Mouse (Mus musculus): ENCODE measurements around the gene Kifc5b. TPM values are rescaled to one million over a fixed set of nuclear protein-coding genes. Genes with fewer than 3 reads are reported as not detected.
A peak's percentile ranks its signal among the peaks of the same experiment; 100 is the strongest.
"Not testable (repeated sequence)": the region's sequence is repeated elsewhere in the genome, so short reads cannot be mapped to it uniquely, and the experiment has no call there.

Gene Kifc5b
- total RNA-seq, 2 experiments from 2014 or later = 3.9 to 4.1 TPM

DNA sequence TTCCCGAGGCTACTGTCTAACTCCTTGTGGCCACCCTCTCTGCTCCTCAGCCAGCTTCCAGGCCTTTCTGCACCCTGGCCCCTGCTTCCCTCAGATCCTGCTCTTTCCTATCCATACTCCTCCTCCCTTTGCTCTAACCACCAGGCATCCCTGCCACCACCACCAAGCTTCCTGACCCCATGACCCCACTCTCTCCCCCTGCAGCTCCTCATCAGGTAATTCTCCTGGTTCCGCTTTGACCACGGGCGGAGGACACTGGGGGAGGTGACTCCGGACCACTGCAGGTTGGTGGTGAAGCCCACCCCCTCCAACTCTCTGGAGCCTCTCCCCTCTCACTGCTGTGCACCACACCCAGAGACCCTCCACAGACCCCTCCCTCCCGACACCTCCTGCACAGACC, 50.6 kb downstream of the Kifc5b start:
- intact Hi-C loops (cut with DNase I) = no loop called here
- DNase-seq = no peak

- intact Hi-C loops (cut with DNase I) = no loop called here
- no peak for DNase-seq
These were observed 51.3 kb downstream of the Kifc5b start for GRCm38 (mm10) chr17:26968200-26968611.

- no peak for DNase-seq
- intact Hi-C loops (cut with DNase I) = no loop called here
These were observed 52.4 kb downstream of the Kifc5b start for GRCm38 (mm10) chr17:26969257-26969656.

GRCm38 (mm10) chr17:26970221-26970620, 53.3 kb downstream of the Kifc5b start:
- intact Hi-C loops (cut with DNase I) = no loop called here

DNA sequence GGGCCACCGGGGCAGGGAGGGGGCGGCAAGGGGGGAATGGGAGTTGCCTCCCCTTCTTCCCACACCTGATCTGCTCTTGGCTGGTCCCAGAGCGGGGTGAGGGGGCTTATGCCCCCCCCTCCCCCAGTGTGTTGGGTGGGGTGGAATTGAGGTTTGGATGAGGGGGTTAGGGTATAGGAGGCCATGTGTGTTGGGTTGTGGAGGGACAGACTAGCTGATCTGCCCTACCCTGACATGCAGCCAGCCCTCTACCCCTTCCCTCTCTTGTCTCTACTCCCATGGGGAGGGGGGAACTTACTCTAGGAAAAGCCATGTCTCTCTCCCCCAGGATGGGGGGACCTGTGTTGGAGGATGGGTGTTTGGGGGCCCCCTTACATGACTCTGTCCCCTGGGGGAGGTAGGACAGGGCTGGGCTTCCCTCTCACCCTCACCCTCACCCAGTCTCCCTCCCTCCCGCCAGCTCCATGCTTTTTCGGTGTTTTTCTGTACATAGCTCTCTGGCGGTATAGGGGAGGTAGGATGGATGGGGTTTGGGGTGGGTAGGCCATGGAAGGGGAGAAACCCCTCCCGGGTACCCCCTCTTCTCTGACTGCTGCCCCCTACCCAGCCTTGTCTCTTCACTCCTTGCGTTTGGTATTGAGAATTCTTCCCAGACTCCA, 54.5 kb downstream of the Kifc5b start:
- intact Hi-C loops (cut with DNase I) = no loop called here
- DNase-seq = no peak

More at GRCm38 (mm10) chr17:26970221-26970620, 53.3 kb downstream of the Kifc5b start:
- no peak for DNase-seq

DNA sequence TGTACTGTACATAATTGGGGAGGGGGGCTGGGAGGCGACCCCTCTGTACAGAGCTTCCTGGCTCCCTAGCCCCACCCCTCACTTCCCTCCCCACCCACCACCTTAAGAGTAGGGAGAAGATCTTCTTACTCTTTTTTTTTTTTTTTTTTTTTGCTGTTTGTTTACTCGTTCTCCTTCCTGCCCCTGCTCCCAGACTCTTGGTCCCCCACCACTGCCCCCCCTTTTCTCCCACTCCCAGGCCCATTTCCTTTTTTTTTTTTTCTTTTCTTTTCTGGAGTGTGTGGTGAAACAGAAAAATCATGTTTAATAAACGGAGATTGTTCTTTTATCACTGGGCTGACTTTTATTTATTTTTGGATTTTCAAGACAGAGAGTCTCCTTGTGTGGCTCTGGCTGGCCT, 55.2 kb downstream of the Kifc5b start:
- no peak for DNase-seq
- intact Hi-C loops (cut with DNase I) = no loop called here

DNA sequence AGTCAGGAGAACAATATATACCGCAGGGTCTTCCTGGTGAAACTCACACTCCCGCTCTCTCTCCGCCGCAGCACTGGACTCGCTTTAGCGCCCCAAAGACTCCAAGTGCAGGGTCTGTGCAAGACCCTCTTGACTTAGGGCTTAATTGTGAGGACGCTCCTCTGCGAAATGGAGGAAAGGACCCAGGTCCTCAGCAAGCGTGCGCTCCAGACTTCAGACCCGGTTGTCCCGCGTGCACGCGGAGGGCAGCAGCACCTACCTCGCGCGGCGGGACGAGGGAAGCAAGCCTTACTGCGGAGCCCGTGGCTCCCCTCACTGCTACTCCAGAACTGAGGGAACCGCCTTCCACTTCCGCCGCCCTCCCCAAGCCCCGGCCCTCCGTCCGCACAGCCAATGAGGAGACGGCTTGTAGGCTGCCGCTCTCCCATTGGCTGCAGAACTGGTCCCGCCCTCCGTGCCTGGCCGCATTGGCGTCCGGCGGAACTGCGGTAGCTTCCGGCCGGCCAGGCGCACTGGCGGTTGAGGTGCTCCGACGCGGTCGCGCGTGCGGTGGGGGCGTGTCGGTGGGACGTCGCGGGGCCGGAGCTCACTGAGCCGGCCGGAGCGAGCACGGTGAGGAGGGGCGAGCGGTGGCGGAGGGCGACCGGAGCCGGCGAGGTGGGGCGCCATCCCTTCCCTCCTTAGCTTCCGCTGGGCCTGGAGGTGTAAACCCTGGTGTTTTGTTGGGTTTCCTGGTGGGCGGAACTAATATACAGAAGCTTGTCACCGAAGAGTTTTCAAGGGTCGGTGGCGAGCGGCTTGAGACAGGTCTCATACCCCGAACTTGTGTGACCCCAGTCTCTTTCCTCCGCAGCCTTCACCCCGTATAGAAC, 56.0 kb downstream of the Kifc5b start, which contains the start of gene Zbtb9:
Gene Zbtb9, plus strand, starts transcription at position 465 of the 872 bp plus-strand sequence.
- intact Hi-C loops (cut with DNase I) = no loop called here
- peak; percentile 96 to 97 for DNase-seq

DNA sequence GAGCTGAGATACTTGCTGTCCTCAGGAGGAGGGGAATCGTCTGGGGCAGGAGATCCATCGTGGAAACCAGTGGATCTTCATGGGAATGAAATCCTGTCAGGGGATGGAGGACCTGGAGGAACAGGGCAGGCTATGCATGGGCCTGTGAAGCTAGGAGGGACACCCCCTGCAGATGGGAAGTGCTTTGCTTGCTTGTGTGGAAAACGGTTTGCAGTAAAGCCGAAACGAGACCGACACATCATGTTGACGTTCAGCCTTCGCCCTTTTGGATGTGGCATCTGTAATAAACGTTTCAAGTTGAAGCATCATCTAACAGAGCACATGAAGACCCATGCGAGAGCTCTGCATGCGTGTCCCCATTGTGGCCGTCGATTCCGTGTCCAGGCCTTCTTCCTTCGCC, 57.7 kb downstream of the Kifc5b start:
- intact Hi-C loops (cut with DNase I) = no loop called here
- DNase-seq = no peak

DNA sequence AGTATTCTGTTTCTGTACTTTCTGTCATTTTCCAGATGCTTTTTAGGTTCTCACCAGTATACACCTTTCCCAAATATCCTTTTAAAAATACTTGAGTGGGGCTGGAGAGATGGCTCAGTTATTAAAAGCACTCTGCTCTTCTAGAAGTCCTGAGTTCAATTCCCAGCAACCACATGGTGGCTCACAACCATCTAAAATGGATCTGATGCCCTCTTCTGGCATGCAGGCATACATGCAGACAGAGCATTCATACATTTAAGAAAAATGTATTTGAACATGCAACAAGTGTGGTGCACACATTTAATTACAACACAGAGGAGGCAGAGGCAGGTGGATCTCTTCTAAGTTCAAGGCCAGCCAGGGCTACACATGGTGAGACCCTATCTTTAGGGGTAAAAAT, 58.5 kb downstream of the Kifc5b start:
- DNase-seq = no peak
- intact Hi-C loops (cut with DNase I) = no loop called here

DNA sequence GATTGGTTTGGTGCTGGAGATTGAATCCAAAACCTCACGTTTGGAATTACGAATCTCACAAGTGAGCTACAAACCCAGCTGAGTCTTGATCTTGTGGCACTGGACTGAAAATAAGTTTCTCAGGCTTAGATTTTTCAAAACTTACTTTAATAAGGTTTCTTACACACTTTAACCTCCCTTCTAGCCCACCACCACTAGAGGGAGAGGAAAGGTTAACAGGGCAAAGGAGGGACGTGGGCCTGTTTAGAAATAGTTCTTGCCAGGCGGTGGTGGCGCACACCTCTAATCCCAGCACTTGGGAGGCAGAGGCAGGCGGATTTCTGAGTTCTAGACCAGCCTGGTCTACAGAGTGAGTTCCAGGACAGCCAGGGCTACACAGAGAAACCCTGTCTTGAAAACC, 60.5 kb downstream of the Kifc5b start:
- intact Hi-C loops (cut with DNase I); DNase-seq: not testable (repeated sequence)

DNA sequence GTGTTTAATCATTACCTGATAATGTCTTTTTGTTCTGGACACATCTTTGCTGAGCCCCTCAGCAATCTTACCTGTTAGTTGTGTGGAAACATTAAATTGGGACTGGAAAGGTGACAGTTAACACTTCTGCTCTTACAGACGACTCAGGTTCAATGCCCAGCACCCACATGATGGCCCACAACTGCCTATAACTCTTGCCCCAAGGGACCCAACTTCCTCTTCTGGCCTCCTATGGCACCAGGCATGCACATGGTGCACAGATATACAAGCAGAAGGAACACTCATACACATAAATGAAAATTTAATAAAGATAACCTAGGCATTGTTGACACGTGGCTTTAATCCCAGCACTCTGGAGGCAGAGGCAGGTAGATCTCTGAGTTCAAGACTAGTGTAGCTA, 62.5 kb downstream of the Kifc5b start:
- intact Hi-C loops (cut with DNase I) = no loop called here

GRCm38 (mm10) chr17:26981050-26981449, 64.2 kb downstream of the Kifc5b start:
- DNase-seq = no peak
- intact Hi-C loops (cut with DNase I) = no loop called here

More for the DNA sequence above, 62.5 kb downstream of the Kifc5b start:
- no peak for DNase-seq

Small RNA genes within 50 kb of the gene (microRNA-seq; reads per million reads assigned to microRNA genes)
- 0 reads per million in 2 experiments for gene Gm27775
- gene Mir3083 = 0.35 to 0.95 reads per million in 2 experiments
- 0.24 to 0.70 reads per million in 2 experiments for gene Mir6968

Other genes starting within 250 kb of the Kifc5b start
- gene Crebrf, start 201.4 kb upstream of the Kifc5b start, total RNA-seq (2021) = 10 to 100 TPM; 31.8 to 36.0 TPM
- 10 to 100 TPM; 35.7 to 38.2 TPM for gene Bnip1, start 136.0 kb upstream of the Kifc5b start, total RNA-seq (2021)
- gene Nkx2-5, start 72.1 kb upstream of the Kifc5b start, total RNA-seq (2021) = 10 to 100 TPM; 77.5 to 93.1 TPM
- gene Phf1, start 16.0 kb downstream of the Kifc5b start, total RNA-seq (2021) = 10 to 100 TPM; 10.1 to 12.4 TPM
- 100 to 1,000 TPM; 102 to 105 TPM for gene Cuta, start 22.5 kb downstream of the Kifc5b start, total RNA-seq (2021)
- gene Syngap1, start 24.2 kb downstream of the Kifc5b start, total RNA-seq (2021) = 10 to 100 TPM in 1 of 2 experiments, 1 to 10 TPM in 1; 9.3 to 10.8 TPM
- 1 to 10 TPM; 2.7 to 4.9 TPM for gene Zbtb9, start 56.1 kb downstream of the Kifc5b start, total RNA-seq (2021)
- 10 to 100 TPM; 40.4 to 43.2 TPM for gene Bak1, start 111.9 kb downstream of the Kifc5b start, total RNA-seq (2021)
- 1 to 10 TPM; 8.0 to 9.0 TPM for gene Itpr3, start 140.2 kb downstream of the Kifc5b start, total RNA-seq (2021)
- 100 to 1,000 TPM; 278 to 279 TPM for gene Uqcc2, start 216.8 kb downstream of the Kifc5b start, total RNA-seq (2021)

All from heart, postnatal 10 days (tissue).